Mouse (Mus musculus): ENCODE results near the gene Spata7.
"Not testable (repeated sequence)": the region's sequence is repeated elsewhere in the genome, so short reads cannot be mapped to it uniquely, and the experiment has no call there.

Spata7 gene

DNA sequence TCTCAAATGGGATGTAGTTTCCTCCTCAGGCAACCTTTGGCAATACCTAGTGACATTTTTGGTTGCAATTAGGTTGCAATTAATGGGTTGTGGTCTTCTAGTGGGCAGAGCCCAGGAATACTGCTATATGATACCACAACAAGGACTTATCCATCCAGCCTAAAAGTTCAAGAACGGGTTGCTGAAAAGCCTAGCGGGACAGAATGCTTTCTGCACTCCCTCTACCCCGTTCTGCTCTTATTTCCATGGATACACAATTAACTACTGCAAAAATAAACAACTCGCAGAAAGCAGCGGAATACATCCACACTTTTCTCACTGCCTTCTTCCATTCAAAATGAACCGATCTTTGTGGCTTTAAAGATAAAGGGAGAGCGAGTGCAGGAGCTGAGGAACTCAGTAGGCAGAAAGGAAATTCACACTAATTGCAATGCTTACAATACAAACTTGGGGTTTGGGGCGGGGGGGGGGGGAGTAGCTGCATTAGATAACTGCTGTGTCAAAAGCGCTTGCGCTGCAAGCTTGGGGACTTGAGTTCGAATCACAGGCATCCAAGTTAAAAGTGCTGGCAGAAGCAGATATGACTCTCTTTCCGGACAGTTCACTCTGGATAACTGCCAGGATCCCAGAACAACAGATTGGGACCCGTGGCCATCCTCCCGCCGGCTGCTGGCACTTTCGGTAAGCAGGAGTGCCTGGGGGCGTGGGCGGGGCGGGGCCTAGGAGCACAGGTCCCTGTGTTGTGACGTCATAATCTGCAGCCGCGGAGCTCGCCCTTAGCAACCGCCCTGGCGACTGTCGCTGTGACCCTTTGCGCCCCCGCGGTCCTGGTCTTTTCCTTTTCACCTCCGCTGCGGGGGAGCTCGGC is at the start of gene Spata7:
TSS of gene Spata7 (plus strand) at position 766 of the 868 bp plus-strand sequence.
- DNase-seq = peak; percentile 76

DNA sequence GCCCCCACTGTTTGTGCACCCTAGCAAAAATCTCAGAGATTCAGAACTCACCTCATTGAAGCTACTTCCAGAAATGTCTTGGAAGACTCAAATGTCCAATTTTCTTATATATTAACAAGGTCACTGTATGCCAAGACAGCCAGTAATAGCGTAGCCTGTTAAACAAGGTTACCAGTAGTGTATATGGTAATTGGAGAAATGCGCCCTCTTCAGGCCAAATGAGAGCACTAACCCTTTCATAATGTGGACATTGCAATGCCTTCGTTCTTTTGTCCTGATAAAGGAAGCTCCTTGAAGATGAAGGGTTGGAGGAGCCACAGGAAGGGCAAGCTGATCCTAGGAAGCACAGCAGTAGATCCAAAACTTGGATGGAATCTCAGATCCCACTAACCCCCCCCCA is 42.7 kb upstream of the Spata7 start:
- no peak for DNase-seq

DNA sequence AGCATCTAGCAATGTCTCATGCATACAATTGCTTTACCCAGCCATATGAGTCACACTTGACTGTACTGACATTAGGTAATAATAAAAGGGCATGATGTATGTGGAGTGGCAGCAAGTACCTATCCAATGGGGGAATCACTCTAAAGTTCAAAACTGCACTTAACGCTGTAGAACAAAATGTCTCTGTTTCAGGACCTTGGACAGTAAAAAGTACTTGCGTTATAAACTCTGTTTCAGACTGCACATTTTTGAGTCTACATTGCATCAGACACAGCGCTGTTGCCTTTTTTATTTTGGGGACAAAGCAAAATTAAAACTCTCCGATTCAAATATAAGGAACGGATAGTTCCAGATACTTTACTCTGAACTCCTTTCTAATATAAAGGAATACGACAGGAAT is 39.4 kb upstream of the Spata7 start:
- no peak for DNase-seq

DNA sequence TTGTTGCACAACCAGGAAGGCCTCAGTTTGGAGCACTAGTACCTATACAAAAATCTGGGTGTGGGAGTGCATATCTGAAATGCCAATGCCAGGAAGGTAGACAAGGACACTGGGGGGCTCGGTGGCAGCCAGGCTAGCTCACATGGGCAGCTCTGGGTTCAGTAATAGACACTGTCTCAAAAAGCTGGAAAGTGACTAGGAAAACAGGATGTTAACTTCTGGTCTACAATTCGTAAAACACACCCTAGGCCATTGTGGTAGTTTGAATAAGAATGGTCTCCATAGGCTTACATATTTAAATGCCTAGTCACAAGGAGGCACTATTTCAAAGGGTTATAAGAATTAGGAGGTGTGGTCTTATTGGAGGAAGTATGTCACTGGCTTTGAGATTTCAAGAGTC is 36.9 kb upstream of the Spata7 start:
- no peak for DNase-seq

DNA sequence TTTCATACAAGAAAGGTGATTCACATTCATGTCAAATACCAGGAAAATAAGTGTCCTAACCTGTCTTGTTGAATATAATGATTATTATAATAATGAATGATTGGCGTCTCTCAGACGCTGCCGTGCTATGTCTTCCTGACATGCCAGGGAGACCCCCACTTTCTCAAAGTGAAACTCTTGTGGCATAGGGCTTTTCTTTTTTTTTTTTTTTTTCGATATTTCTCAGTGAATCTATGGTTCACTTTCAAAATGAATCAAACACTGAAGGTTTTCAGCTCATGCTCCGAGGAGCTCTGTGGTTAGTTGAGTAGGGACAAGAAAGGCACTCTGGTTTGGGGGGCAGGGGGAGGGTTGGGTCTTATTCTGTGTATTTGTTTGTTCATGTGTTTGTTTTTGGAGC is 27.1 kb upstream of the Spata7 start:
- no peak for DNase-seq

DNA sequence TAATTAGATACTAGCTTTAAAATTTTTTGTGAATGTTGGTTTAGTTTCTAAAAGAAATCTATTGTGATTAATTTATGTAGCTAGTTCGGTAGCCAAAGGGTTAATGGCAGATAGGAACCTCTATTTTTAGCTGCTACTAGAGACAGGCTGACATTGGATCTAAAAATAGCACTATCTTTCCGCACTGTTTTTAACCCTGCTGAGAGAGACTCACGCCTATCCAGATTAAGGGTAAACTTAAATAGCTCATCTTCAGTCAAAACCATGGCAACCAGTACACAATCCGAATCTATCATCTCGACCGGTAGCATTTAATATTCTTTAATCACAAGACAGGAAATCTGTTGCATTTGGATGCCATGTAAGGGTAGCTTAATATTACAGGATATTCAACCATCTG is 25.8 kb upstream of the Spata7 start:
- no peak for DNase-seq

DNA sequence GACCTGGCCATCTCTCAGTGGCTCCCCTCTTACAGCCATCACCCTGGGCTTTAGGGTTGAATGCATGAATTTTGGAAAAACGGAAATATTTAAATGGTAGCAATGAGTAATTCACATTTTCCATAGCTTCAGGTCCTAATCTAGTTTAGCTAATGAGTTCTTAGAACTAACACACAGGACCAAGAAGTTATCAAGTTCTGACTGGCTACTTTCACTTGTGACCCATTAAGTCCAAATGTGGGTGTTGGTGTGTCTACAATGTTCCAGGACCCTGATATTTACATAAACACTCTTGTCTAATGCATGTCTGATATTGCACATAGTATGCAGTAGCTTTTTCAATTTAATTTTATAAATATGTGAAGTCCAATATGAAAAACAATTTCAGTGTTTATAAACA is 22.7 kb upstream of the Spata7 start:
- no peak for DNase-seq

DNA sequence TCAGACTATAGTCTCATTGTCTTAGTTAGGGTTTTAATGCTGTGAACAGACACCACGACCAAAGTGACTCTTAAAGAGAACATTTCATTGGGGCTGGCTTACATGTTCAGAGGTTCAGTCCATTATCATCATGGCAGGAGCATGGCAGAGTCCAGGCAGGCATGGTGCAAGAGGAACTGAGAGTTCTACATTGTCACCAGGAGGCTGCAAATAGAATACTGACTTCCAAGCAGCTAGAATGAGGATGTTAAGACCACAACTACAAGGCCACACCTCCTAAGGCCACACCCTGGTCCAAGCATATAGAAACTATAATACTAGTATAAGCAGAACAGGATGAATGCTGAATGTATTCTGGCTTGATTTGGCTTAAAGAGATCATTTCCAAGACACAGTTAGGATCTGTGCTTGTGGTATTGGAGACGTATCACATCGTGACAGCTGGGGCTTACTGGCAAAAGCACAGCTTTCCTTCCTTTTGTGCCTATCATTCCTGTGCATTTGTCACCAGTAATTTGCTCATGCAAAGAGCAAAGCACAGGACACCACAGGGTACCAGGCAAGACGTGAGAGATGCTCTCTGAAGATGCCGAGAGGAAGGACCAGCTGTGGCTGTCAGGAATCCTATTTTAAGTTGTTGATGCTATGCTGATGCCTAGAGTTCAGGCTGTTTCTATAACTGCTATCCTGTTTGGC is 21.2 kb upstream of the Spata7 start:
- no peak for DNase-seq

DNA sequence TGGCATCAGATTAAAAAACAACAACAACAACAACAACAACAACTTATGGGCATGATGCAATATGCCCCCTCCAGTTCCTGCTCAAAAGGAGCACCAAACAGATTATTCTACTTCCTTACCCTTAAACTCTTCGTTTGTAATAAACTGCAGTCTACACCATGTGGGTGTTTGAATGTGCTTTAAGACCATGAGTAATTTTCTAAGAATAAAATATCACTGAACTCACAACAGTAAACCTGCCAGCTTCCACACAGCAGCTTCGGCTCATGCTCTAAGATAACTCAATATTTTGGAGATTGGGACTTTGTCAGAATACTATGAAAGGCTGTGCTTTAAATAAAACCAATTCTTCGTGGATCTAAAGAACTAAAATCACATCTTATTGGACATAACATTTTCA is 17.6 kb upstream of the Spata7 start:
- DNase-seq = no peak

DNA sequence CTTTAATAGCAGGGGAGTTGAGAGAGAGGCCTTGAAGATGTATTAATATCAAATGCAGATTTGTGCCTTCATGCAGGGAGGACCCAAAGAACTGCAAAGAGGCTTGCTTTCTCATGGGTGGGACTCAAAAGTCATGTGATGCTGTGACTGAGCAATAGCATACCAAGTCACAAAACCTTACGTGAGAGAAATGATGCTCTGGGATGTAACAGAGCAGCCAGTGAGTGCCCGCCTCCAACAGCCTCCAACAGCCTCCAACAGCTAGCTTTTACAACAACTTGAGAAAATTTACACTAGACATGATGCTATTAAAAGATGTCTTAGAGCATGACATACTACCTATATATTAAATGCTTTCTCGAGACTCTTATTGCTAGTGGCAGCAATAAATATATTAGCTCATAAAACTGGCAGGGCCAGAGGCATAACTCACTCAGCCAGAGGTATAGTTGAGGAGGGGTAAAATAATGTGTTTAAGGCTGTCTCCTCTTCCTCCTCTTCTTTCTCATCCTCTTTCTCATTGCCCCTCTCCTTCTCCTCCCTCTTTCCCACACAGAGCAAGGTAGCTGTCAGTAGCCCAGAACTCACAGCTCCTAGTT is 12.9 kb upstream of the Spata7 start:
- no peak for DNase-seq

DNA sequence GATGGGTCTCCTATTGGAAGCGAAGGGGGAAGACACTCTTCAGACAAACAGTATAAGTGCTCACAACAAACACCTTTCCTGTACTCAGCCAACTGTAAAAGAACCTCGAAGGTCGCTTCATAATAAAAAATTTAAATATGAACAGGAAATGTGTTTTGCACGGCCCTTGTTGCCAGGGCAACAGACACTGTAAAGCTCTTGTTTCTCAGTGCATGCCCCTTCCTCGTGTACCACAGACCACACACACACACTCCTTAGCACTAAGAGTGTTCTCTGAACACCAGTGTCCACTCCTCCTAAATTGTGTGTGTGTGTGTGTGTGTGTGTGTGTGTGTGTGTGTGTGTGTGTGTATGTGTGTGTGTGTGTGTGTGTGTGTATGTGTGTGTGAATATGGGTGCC is 12.2 kb upstream of the Spata7 start:
- no peak for DNase-seq

DNA sequence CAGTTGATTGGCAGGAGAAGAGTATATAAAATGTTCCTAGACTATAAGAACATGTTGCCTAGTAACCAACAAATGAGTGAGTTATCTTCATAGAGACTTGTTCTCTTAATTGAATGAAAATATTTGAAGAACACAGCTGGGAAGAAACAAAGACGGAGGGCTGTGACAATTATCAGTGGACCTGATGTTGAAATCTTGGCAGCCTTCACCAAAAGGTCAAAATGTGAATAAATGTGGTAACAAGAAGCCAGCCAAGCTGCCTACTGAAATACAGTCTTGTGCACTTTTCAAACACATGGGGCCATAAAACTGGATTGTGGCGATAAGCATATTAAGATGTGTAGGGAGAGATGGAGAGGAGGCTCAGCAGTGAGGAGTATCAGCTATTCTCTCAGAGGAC is 8.5 kb upstream of the Spata7 start:
- DNase-seq = no peak

DNA sequence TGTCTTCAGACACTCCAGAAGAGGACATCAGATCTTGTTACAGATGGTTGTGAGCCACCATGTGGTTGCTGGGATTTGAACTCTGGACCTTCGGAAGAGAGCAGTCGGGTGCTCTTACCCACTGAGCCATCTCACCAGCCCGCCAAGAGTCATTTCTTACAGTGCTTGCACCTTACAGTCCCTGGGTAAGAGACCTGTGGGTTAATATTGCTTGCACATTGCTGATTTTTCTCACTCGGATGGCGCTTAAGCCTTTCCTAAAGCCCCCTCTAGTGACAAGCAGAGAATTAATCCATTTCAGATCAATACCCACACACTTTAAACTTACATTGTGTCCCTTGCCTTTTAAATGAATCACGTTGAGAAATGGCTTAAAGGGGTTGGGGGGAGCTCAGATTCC is 7.0 kb upstream of the Spata7 start:
- DNase-seq = not testable (repeated sequence)

DNA sequence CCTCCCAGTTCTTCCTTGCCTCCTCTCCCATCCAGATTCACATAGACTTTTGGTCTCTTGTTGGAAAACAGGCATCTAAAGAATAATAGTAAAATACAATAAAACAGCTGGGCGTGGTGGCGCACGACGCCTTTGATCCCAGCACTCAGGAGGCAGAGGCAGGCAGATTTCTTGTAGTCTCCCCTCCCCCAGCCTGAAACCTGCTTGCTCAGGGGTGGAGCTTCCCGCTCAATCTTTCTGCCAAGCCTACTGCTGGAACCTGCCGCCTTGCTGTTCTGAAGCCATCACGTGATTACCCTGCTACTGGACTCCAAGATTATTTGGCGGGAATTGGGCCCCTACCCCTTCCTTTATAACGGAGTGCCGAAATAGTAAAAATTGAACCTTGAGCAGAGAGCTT is 4.7 kb upstream of the Spata7 start:
- DNase-seq = not testable (repeated sequence)

DNA sequence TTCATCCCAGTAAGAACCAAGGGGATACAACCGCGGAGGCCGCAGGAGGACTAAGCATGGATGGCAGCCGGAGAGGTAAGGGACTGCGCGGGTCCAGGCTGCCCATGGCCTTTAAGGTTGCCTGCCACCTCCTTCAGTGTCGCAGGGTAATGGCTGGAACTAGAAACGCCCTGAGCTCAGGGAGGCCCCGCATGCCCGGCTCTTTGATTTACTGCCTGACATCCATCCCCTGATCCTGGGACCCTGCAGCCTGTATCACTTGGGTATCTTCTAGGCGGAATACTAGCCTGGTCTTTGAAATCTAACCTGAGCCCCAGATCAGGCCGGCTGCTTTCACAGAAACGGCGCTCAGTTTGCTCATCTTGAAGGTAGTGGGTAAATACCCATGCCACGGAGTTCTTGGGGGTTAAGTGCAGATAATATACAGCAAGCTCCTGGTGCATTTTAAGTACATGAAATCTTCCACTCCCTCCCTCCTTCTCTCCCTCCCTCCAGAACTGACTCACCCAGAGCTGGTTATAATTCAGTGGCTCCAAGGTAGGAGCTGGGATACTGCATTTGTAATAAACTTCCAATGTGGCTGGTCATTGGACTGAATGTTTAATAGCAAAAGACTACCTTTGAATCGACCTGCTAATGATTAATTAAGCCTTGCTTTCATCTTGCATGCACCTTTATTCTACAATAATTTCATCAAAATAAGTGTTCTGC is 458 bp downstream of the Spata7 start:
- DNase-seq = no peak

DNA sequence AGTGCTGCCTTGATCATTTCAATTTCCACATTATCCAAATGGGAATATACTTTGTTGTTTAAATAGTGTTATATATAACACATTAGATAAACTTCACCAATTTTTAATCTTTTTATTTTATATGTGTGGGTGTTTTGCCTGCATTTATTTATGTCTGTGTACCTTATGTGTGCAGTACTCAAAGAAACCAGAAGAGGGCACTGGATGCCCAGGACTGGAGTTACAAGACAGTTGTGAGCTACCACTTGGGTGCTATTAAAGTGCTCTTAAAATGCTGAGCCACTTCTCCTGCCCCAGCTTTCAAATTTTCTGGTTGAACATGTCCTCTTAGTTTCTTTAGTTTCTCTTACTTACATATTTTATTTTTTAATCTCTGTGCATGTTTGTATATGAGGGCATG is 16.9 kb downstream of the Spata7 start:
- no peak for DNase-seq

DNA sequence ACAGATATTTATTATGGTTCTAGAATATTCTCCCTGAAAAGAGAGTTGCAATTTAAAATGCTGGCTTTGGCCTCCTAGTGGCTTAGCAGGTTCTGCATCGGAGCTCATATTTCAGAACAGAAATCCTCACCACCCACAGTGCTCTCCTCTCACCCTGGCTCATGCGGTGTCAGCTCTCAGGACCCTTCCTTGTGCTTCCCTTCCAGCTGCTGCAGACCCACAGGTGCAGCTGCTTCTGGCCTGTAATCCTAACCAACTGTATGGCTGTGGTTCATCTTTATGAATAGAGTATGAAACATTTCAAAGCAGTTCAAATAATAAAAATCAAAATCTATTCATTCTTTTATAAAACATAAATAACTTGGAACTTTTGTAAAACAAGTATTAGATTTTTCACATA is 28.9 kb downstream of the Spata7 start:
- DNase-seq = no peak

DNA sequence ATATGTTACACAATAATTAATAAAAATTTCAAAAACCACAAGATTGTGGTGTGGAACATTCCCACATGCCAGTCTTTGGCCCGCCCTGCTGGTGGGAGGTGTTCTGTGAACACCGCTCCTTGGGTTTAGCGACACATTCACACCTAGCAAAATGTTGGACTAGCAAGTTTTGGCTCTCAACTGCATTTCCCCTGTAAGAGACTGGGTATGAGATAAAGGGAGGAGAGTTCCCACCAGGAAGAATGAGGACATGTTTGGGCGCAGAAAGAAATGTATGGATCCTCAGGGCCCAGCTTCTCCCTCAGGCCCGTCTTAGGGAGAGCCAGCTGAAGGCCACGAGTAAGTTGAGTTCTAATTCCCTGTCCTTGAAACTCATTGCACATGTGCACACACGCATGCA is 34.7 kb downstream of the Spata7 start:
- DNase-seq = no peak

DNA sequence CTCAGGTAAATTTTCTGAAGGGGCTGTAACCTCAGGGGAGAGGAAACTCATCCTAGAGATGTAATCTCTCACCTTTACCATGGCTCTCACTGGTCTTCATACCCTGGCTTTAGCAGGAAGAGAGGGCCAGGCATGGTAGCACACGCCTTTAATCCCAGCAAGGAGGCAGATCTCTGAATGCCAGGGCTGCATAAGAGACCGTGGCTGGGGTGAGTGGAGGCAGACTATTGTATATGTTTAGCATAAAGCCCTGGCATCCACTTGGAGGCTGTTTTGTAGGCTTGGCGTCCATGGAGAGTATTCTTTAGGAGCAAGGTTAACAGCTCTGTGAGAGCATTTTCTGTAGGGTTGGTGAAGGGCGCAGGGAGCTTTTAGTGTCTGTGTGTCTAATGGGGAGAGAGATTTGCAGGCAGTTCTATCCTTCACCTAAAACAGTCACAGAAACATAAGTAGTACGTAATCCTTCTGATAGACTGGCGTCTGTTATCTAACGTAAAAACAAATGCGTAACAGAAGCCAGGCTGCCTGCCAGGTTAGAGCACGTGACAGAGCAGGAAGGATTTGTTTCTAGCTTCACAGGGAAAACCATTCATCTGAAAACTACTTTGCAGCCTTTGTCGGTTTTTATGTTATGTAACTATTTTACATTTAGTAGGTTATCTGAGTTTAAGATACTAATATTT is 40.3 kb downstream of the Spata7 start:
- no peak for DNase-seq

DNA sequence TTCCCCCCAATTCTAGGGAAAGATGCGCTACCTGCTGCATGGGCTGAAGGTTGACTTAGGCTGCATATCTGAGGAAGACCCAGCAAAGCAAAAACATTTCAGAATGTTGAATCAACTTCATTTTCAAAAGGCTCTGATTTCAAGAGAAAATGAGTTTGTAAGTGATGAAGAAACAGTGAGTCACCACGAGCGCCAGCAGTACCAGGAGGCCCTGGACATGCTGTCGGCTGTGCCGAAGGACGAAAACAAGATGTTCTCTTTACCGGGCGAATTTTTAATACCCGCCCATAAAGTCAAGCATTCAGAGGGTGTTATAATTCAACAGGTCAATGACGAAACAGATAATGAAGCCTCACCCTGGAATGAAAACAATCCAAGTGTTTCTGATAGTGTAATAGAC is 41.1 kb downstream of the Spata7 start:
- DNase-seq = no peak

DNA sequence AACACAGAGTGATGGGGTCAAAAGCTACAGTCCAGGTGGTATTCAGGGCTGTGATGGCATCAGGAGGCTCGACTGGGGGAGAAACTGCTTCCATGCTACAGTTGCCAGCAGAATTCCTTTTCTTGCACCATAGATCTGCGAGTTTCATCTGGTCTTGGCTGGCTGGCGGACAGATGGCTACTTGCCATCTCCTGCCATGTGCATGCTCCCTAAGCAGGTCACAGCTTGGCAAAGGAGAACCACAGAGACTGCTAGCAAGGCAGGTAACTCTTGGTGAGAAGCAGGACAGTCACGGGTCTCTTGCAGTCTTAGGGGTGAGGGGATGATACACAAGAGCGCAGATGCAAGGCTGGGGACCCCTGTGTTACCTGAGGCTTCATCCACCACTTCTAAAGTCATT is 41.9 kb downstream of the Spata7 start:
- no peak for DNase-seq

DNA sequence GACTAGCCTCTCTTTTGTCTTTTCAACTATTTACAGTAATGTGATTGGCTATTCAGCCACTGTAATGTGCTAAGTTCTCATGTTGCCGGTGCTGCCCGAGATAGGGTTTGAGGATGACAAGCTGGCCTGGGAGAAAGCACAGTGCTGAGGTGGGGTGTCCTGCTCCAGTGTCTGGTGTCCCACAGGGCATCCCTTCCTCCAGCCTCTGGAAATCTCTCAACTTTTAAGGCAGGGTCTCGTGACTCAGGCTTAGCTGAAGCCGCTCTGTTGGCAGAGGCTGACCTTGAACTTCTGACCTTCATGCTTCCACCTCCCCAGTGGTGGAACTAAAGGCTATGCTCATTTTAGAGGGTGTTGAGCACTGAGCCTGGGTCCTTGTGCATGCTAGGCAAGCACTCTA is 42.5 kb downstream of the Spata7 start:
- DNase-seq = no peak

DNA sequence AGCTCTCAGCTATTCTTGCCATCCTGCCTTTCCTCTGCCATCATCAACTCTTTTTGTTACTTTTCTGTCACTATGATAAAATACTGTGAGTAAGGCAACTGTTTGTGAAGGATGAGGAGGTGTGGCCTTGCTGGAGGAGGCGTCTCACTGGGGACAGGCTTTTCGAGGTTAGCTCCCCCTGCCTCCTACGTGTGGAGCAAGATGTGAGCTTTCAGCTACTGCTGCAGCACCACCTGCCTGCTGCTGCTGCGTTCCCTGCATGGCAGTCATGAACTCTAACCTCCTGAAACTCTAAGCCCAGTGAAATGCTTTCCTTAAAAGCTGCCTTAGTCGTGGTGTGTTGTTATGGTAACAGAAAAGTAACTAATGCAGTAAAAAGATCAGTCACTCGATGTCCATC is 45.9 kb downstream of the Spata7 start:
- no peak for DNase-seq

Data from thymus, postnatal 25 days (tissue).